Mouse (Mus musculus) lung, embryonic 15.5 days (tissue): ENCODE measurements around the gene Spock1. TPM values are rescaled to one million over a fixed set of nuclear protein-coding genes. Genes with fewer than 3 reads are reported as not detected.

Source experiments
- ATAC-seq: fragments of 200-750 bp; cut with Nextera tagmentation; 2 replicates; pipeline ENCODE4 v1.8.0; 2017; ENCODE audit warnings: moderate number of reproducible peaks, borderline replicate concordance; ENCODE audit not compliant: low FRiP score, low TSS enrichment; ENCODE audit errors: extremely low read depth
- H3K27ac ChIP-seq: fragments of 300-500 bp; sonication (generic); 2 replicates; pipeline ENCODE4 v1.5.1; 2015; ENCODE audit warnings: moderate library complexity, mild to moderate bottlenecking, inconsistent platforms
- H3K27me3 ChIP-seq: fragments of 300-500 bp; sonication (generic); 2 replicates; pipeline ENCODE4 v1.6.1; 2015; ENCODE audit warnings: inconsistent platforms
- H3K36me3 ChIP-seq: fragments of 300-500 bp; sonication (generic); 2 replicates; pipeline ENCODE4 v1.6.1; 2015; ENCODE audit warnings: inconsistent platforms
- H3K4me1 ChIP-seq: fragments of 300-500 bp; sonication (generic); 2 replicates; pipeline ENCODE4 v1.6.1; 2015; ENCODE audit warnings: inconsistent platforms
- H3K4me2 ChIP-seq: fragments of 300-500 bp; sonication (generic); 2 replicates; pipeline ENCODE4 v1.6.1; 2015; ENCODE audit warnings: inconsistent platforms, mild to moderate bottlenecking, moderate library complexity
- H3K4me3 ChIP-seq: fragments of 300-500 bp; sonication (generic); 2 replicates; pipeline ENCODE4 v1.5.1; 2015; ENCODE audit warnings: mild to moderate bottlenecking, inconsistent platforms
- H3K9ac ChIP-seq: fragments of 300-500 bp; sonication (generic); 2 replicates; pipeline ENCODE4 v1.6.1; 2015; ENCODE audit warnings: inconsistent platforms
- H3K9me3 ChIP-seq: fragments of 300-500 bp; sonication (generic); 2 replicates; pipeline ENCODE4 v1.6.1; 2016; ENCODE audit warnings: inconsistent platforms
- WGBS: fragments of 180-500 bp; shearing (Covaris S2); methylation state at CpG from one replicate; pipeline ENCODE4 v1.1.7; 2015; 5-methylcytosine and 5-hydroxymethylcytosine counted together
- polyA plus RNA-seq: library from polyadenylated mRNA; unstranded; fragments of >200 nt; fragmentation: Nextera tagmentation; extraction: Ambion mirVana; gene quantifications from 2 replicates; pipeline ENCODE4 v1.2.1, GENCODE M21; 2015

Spock1 gene
- polyA plus RNA-seq, 1 experiment from 2014 or later = 0.32 TPM

GRCm38 (mm10) chr13:57796951-57797692 is 111.0 kb downstream of the Spock1 start:
- ATAC-seq = no peak
- H3K36me3 ChIP-seq = no peaks in the 10 kb centered on the region
- no peaks in the 10 kb centered on the region for H3K9me3 ChIP-seq
- 61% methylated on average over 10 of the region's 10 CpGs for WGBS
- no peaks in the 10 kb centered on the region for H3K27me3 ChIP-seq
- no peak overlapping the region for H3K4me2 ChIP-seq
- H3K9ac ChIP-seq = no peak overlapping the region
- no peak overlapping the region for H3K27ac ChIP-seq
- peaks cover 8% of the 10 kb centered on the region; the same call in 1 of the 2 replicates for H3K4me1 ChIP-seq
- no peak overlapping the region for H3K4me3 ChIP-seq

GRCm38 (mm10) chr13:57793643-57794240 is 114.4 kb downstream of the Spock1 start:
- WGBS = 47% methylated on average over 12 of the region's 12 CpGs
- Histone ChIP-seq H3K9me3 (no peaks in the 10 kb centered on the region), H3K4me1 (peaks cover 8% of the 10 kb centered on the region; the same call in 1 of the 2 replicates), H3K36me3 (no peaks in the 10 kb centered on the region), H3K4me3 (no peak overlapping the region), H3K4me2 (no peak overlapping the region), H3K27ac (no peak overlapping the region), H3K9ac (no peak overlapping the region), H3K27me3 (no peaks in the 10 kb centered on the region; the same call in 1 of the 2 replicates)
- peak; percentile 64; the same call in 1 of the 2 replicates for ATAC-seq

- 50% methylated on average over 5 of the region's 5 CpGs for WGBS
Observed at GRCm38 (mm10) chr13:57789796-57790195, 118.3 kb downstream of the Spock1 start.

GRCm38 (mm10) chr13:57788299-57788698 is 119.8 kb downstream of the Spock1 start:
- Histone ChIP-seq H3K9ac (no peak overlapping the region), H3K36me3 (no peaks in the 10 kb centered on the region), H3K9me3 (no peaks in the 10 kb centered on the region), H3K4me3 (no peak overlapping the region), H3K4me1 (no peaks in the 10 kb centered on the region), H3K27ac (no peak overlapping the region), H3K27me3 (no peaks in the 10 kb centered on the region; the same call in 1 of the 2 replicates), H3K4me2 (no peak overlapping the region)
- no peak for ATAC-seq
- WGBS = 98% methylated on average over 4 of the region's 4 CpGs

More at GRCm38 (mm10) chr13:57789796-57790195, 118.3 kb downstream of the Spock1 start:
- no peak overlapping the region for H3K4me2 ChIP-seq
- no peaks in the 10 kb centered on the region; the same call in 1 of the 2 replicates for H3K27me3 ChIP-seq
- no peaks in the 10 kb centered on the region for H3K36me3 ChIP-seq
- H3K27ac ChIP-seq = no peak overlapping the region
- H3K4me3 ChIP-seq = no peak overlapping the region
- no peak for ATAC-seq
- H3K9me3 ChIP-seq = no peaks in the 10 kb centered on the region
- peaks cover 8% of the 10 kb centered on the region; the same call in 1 of the 2 replicates for H3K4me1 ChIP-seq
- H3K9ac ChIP-seq = no peak overlapping the region

GRCm38 (mm10) chr13:57786278-57786677 is 121.9 kb downstream of the Spock1 start:
- H3K4me1 ChIP-seq = no peaks in the 10 kb centered on the region
- no peak overlapping the region for H3K9ac ChIP-seq
- no peak overlapping the region for H3K27ac ChIP-seq
- H3K4me3 ChIP-seq = no peak overlapping the region
- H3K27me3 ChIP-seq = no peaks in the 10 kb centered on the region; the same call in 1 of the 2 replicates
- no peaks in the 10 kb centered on the region for H3K36me3 ChIP-seq
- H3K4me2 ChIP-seq = no peak overlapping the region
- 53% methylated on average over 8 of the region's 8 CpGs for WGBS
- H3K9me3 ChIP-seq = no peaks in the 10 kb centered on the region
- ATAC-seq = no peak

GRCm38 (mm10) chr13:57782975-57783374 is 125.2 kb downstream of the Spock1 start:
- no peak overlapping the region for H3K27ac ChIP-seq
- peaks cover 5% of the 10 kb centered on the region; the same call in 1 of the 2 replicates for H3K9me3 ChIP-seq
- no peaks in the 10 kb centered on the region for H3K36me3 ChIP-seq
- ATAC-seq = no peak
- no peak overlapping the region for H3K4me2 ChIP-seq
- no peaks in the 10 kb centered on the region for H3K4me1 ChIP-seq
- H3K27me3 ChIP-seq = no peaks in the 10 kb centered on the region
- H3K4me3 ChIP-seq = no peak overlapping the region
- H3K9ac ChIP-seq = no peak overlapping the region
- 60% methylated on average over 12 of the region's 12 CpGs for WGBS

- WGBS = 59% methylated on average over 6 of the region's 6 CpGs
- no peaks in the 10 kb centered on the region for H3K36me3 ChIP-seq
Observed at GRCm38 (mm10) chr13:57782107-57782561, 126.0 kb downstream of the Spock1 start.

GRCm38 (mm10) chr13:57779146-57779545 is 129.0 kb downstream of the Spock1 start:
- Histone ChIP-seq H3K36me3 (no peaks in the 10 kb centered on the region), H3K9me3 (peaks cover 5% of the 10 kb centered on the region; the same call in 1 of the 2 replicates), H3K27me3 (no peaks in the 10 kb centered on the region), H3K9ac (no peak overlapping the region), H3K4me2 (no peak overlapping the region), H3K4me3 (no peak overlapping the region), H3K27ac (no peak overlapping the region), H3K4me1 (no peaks in the 10 kb centered on the region)
- no peak for ATAC-seq
- 76% methylated on average over 4 of the region's 4 CpGs for WGBS

More at GRCm38 (mm10) chr13:57782107-57782561, 126.0 kb downstream of the Spock1 start:
- Histone ChIP-seq H3K9me3 (peaks cover 5% of the 10 kb centered on the region; the same call in 1 of the 2 replicates), H3K27me3 (no peaks in the 10 kb centered on the region), H3K9ac (no peak overlapping the region), H3K27ac (no peak overlapping the region), H3K4me1 (no peaks in the 10 kb centered on the region), H3K4me3 (no peak overlapping the region), H3K4me2 (no peak overlapping the region)
- ATAC-seq = no peak

GRCm38 (mm10) chr13:57778524-57778923 is 129.6 kb downstream of the Spock1 start:
- H3K27ac ChIP-seq = no peak overlapping the region
- no peaks in the 10 kb centered on the region for H3K4me1 ChIP-seq
- no peak for ATAC-seq
- no peaks in the 10 kb centered on the region for H3K27me3 ChIP-seq
- no peak overlapping the region for H3K9ac ChIP-seq
- peaks cover 5% of the 10 kb centered on the region; the same call in 1 of the 2 replicates for H3K9me3 ChIP-seq
- H3K4me3 ChIP-seq = no peak overlapping the region
- 78% methylated on average over 3 of the region's 3 CpGs for WGBS
- no peak overlapping the region for H3K4me2 ChIP-seq
- H3K36me3 ChIP-seq = no peaks in the 10 kb centered on the region

- Histone ChIP-seq H3K9me3 (no peaks in the 10 kb centered on the region), H3K4me3 (no peak overlapping the region), H3K4me1 (no peaks in the 10 kb centered on the region), H3K36me3 (no peaks in the 10 kb centered on the region), H3K27ac (no peak overlapping the region), H3K4me2 (no peak overlapping the region), H3K27me3 (no peaks in the 10 kb centered on the region), H3K9ac (no peak overlapping the region)
- 62% methylated on average over 6 of the region's 6 CpGs for WGBS
- no peak for ATAC-seq
Observed at GRCm38 (mm10) chr13:57771998-57772397, 136.1 kb downstream of the Spock1 start.

- H3K4me2 ChIP-seq = no peak overlapping the region
- H3K36me3 ChIP-seq = no peaks in the 10 kb centered on the region
- H3K9ac ChIP-seq = no peak overlapping the region
- H3K9me3 ChIP-seq = no peaks in the 10 kb centered on the region
- no peaks in the 10 kb centered on the region for H3K27me3 ChIP-seq
- H3K4me3 ChIP-seq = no peak overlapping the region
- ATAC-seq = no peak
- 53% methylated on average over 3 of the region's 3 CpGs for WGBS
- H3K27ac ChIP-seq = no peak overlapping the region
- no peaks in the 10 kb centered on the region for H3K4me1 ChIP-seq
Observed at GRCm38 (mm10) chr13:57766721-57767120, 141.4 kb downstream of the Spock1 start.

- no peak for ATAC-seq
- H3K9ac ChIP-seq = no peak overlapping the region
- no peaks in the 10 kb centered on the region for H3K4me1 ChIP-seq
- no peak overlapping the region for H3K27ac ChIP-seq
- no peaks in the 10 kb centered on the region for H3K36me3 ChIP-seq
- H3K9me3 ChIP-seq = no peaks in the 10 kb centered on the region
- 84% methylated on average over 5 of the region's 5 CpGs for WGBS
- H3K4me2 ChIP-seq = no peak overlapping the region
- H3K27me3 ChIP-seq = no peaks in the 10 kb centered on the region
- H3K4me3 ChIP-seq = no peak overlapping the region
Observed at GRCm38 (mm10) chr13:57761122-57761521, 147.0 kb downstream of the Spock1 start.
